Mouse (Mus musculus) myocyte (in vitro differentiated cells): ENCODE measurements around the gene Olfr968. TPM values are rescaled to one million over a fixed set of nuclear protein-coding genes. Genes with fewer than 3 reads are reported as not detected.

Experiments
- H3K27me3 ChIP-seq: one replicate; pipeline ENCODE4 v1.6.1; 2011; ENCODE audit not compliant: control insufficient read depth, insufficient read depth, insufficient read length
- H3K36me3 ChIP-seq: one replicate; pipeline ENCODE4 v1.6.1; 2011; ENCODE audit not compliant: control insufficient read depth, insufficient read depth
- H3K4me2 ChIP-seq: one replicate; pipeline ENCODE4 v1.6.1; 2011; ENCODE audit warnings: low read depth, control low read depth
- H3K4me3 ChIP-seq: one replicate; pipeline ENCODE4 v1.5.1; 2011; ENCODE audit warnings: mild to moderate bottlenecking, control low read depth, moderate library complexity
- H3K79me2 ChIP-seq: one replicate; pipeline ENCODE4 v1.6.1; 2011; ENCODE audit not compliant: control insufficient read depth, insufficient read depth
- H3ac ChIP-seq: one replicate; pipeline ENCODE4 v1.6.1; 2011; ENCODE audit not compliant: control insufficient read depth, insufficient read length
- CEBPB ChIP-seq: IDR thresholded peaks from 2 replicates; pipeline ENCODE4 v1.6.1; 2011; ENCODE audit warnings: mild to moderate bottlenecking, moderate library complexity; ENCODE audit not compliant: poor library complexity, insufficient read depth, severe bottlenecking
- E2F4 ChIP-seq: IDR thresholded peaks from one replicate; pipeline ENCODE4 v1.6.1; 2011; ENCODE audit warnings: mild to moderate bottlenecking, control low read depth, moderate library complexity; ENCODE audit not compliant: insufficient read depth
- MAX ChIP-seq: IDR thresholded peaks from one replicate; pipeline ENCODE4 v1.6.1; 2011; ENCODE audit warnings: low read depth, mild to moderate bottlenecking, control low read depth
- MYOD1 ChIP-seq, 3 experiments: IDR thresholded peaks; one replicate each; pipeline ENCODE4 v1.6.1; 2011; ENCODE audit warnings: control low read depth in 2 of 3, low read depth in 2 of 3, mild to moderate bottlenecking in 2 of 3, moderate library complexity in 1 of 3; ENCODE audit not compliant: insufficient read length in 2 of 3, control insufficient read depth in 1 of 3
- MYOG ChIP-seq, 3 experiments: IDR thresholded peaks; one replicate each; pipeline ENCODE4 v1.6.1; 2011; ENCODE audit warnings: control low read depth in 2 of 3, low read depth in 2 of 3, mild to moderate bottlenecking in 2 of 3; ENCODE audit not compliant: insufficient read length in 2 of 3, control insufficient read depth in 1 of 3, insufficient read depth in 1 of 3
- POLR2A ChIP-seq: IDR thresholded peaks from one replicate; pipeline ENCODE4 v1.6.1; 2011; ENCODE audit warnings: low read depth, mild to moderate bottlenecking, control low read depth, moderate library complexity; ENCODE audit not compliant: insufficient read length
- POLR2AphosphoS2 ChIP-seq: IDR thresholded peaks from one replicate; pipeline ENCODE4 v1.6.1; 2011; ENCODE audit warnings: low read depth, control low read depth; ENCODE audit not compliant: insufficient read length
- REST ChIP-seq: IDR thresholded peaks from one replicate; pipeline ENCODE4 v1.6.1; 2011; ENCODE audit warnings: mild to moderate bottlenecking, control low read depth, moderate library complexity; ENCODE audit not compliant: insufficient read depth, insufficient read length
- SRF ChIP-seq: IDR thresholded peaks from one replicate; pipeline ENCODE4 v1.6.1; 2011; ENCODE audit warnings: low read depth; ENCODE audit not compliant: control insufficient read depth, insufficient read length
- TCF12 ChIP-seq: IDR thresholded peaks from one replicate; pipeline ENCODE4 v1.6.1; 2011; ENCODE audit warnings: mild to moderate bottlenecking, control low read depth; ENCODE audit not compliant: poor library complexity, insufficient read depth, severe bottlenecking
- TCF3 ChIP-seq: IDR thresholded peaks from one replicate; pipeline ENCODE4 v1.6.1; 2011; ENCODE audit warnings: low read depth, control low read depth; ENCODE audit not compliant: insufficient read length
- USF1 ChIP-seq: IDR thresholded peaks from one replicate; pipeline ENCODE4 v1.6.1; 2011; ENCODE audit warnings: low read depth, mild to moderate bottlenecking, control low read depth, moderate library complexity
- polyA plus RNA-seq: library from polyadenylated mRNA; unstranded; fragments of >200 nt; fragmentation: generic; extraction: Trizol; gene quantifications from one replicate; pipeline ENCODE4 v1.2.1, GENCODE M21; 2012; ENCODE audit warnings: missing spikeins

Gene Olfr968
- not detected for polyA plus RNA-seq

DNA sequence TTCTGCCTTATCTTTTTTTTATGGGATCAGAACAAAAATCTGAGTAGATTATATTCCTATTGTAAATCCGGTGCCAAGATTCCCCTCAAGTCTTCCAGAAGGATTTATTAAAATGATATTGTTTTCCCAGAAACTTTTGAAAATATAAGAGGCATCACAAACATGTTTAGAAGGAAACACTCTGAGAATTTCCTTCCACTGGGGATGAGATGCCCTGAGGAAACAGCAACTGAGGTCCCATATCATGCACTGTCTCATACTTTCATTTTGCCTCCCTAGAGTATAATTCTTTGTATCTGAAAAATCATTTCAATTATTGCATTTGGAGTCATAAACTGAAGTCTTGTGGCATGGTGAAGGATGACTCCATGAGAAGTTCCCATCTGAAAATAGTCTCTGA, at the start of gene Olfr968:
Olfr968 (minus strand) TSS at position 101 of the 400 bp plus-strand sequence.
- Histone ChIP-seq H3K36me3 (no peaks in the 10 kb centered on the region), H3ac (no peak within 1 kb of the TSS), H3K27me3 (no peaks in the 10 kb centered on the region), H3K79me2 (no peaks in the 10 kb centered on the region), H3K4me3 (no peak within 1 kb of the TSS), H3K4me2 (no peak within 1 kb of the TSS)
- TF ChIP-seq MYOD1 (IDR thresholded peaks at IDR 0.05; ENCODE audit: control insufficient read depth in 1 of 3, insufficient read length in 2 of 3, low read depth in 2 of 3), result no peak
- TF ChIP-seq USF1, result no peak
- no peak for TF ChIP-seq SRF
- TF ChIP-seq POLR2AphosphoS2, result no peak
- TF ChIP-seq CEBPB, result no peak
- no peak for TF ChIP-seq REST
- TF ChIP-seq MAX, result no peak
- no peak for TF ChIP-seq TCF3
- no peak for TF ChIP-seq TCF12

GRCm38 (mm10) chr9:39808560-39808959, 25.5 kb upstream of the Olfr968 start, which contains the start of gene Olfr970:
Gene Olfr970 (plus strand): TSS chr9:39808860.
- no peak for TF ChIP-seq TCF3
- TF ChIP-seq USF1, result no peak
- no peak for TF ChIP-seq REST
- TF ChIP-seq TCF12, result no peak
- no peak for TF ChIP-seq SRF
- no peak for TF ChIP-seq CEBPB
- no peak for TF ChIP-seq MAX
- TF ChIP-seq MYOG (IDR thresholded peaks at IDR 0.05; ENCODE audit: control insufficient read depth in 1 of 3, insufficient read depth in 1 of 3, insufficient read length in 2 of 3, low read depth in 2 of 3), result no peak
- no peak for TF ChIP-seq E2F4
- TF ChIP-seq MYOD1 (IDR thresholded peaks at IDR 0.05; ENCODE audit: control insufficient read depth in 1 of 3, insufficient read length in 2 of 3, low read depth in 2 of 3), result no peak
- TF ChIP-seq POLR2A, result no peak
- TF ChIP-seq POLR2AphosphoS2, result no peak
- H3K27me3 ChIP-seq, result no peaks in the 10 kb centered on the region
- H3K4me3 ChIP-seq, result no peak within 1 kb of the TSS

DNA sequence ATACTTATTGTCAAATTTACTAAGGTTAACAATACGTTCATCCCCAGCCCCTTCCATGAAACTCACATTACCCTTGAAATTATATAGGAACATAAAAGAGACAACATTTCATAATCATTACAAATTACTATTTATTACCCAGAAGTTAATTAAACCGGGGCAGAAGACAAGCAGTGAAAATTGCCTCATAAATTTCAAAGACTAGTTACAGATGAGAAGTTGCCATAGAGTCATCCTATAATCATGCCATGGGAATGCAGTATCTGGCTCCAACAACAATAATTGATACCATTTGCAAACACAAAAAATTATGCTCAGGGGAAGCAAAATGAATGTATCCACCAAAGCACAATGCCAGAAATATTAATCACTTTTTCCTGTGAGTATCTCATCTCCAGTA, 7.5 kb upstream of the Olfr968 start, which contains the start of gene Olfr969:
Olfr969 (plus strand) TSS at position 388 of the 400 bp plus-strand sequence.
- H3ac ChIP-seq, result no peak within 1 kb of the TSS
- H3K27me3 ChIP-seq, result no peaks in the 10 kb centered on the region
- no peaks in the 10 kb centered on the region for H3K79me2 ChIP-seq
- H3K4me2 ChIP-seq, result no peak within 1 kb of the TSS
- H3K4me3 ChIP-seq, result no peak within 1 kb of the TSS
- H3K36me3 ChIP-seq, result no peaks in the 10 kb centered on the region
- no peak for TF ChIP-seq MAX
- no peak for TF ChIP-seq TCF3
- no peak for TF ChIP-seq POLR2A
- TF ChIP-seq CEBPB, result no peak
- TF ChIP-seq MYOD1 (IDR thresholded peaks at IDR 0.05; ENCODE audit: control insufficient read depth in 1 of 3, insufficient read length in 2 of 3, low read depth in 2 of 3), result no peak
- TF ChIP-seq TCF12, result no peak

More at GRCm38 (mm10) chr9:39808560-39808959, 25.5 kb upstream of the Olfr968 start, which contains the start of gene Olfr970:
- H3ac ChIP-seq, result no peak within 1 kb of the TSS
- H3K36me3 ChIP-seq, result no peaks in the 10 kb centered on the region
- H3K4me2 ChIP-seq, result no peak within 1 kb of the TSS
- H3K79me2 ChIP-seq, result no peaks in the 10 kb centered on the region

DNA sequence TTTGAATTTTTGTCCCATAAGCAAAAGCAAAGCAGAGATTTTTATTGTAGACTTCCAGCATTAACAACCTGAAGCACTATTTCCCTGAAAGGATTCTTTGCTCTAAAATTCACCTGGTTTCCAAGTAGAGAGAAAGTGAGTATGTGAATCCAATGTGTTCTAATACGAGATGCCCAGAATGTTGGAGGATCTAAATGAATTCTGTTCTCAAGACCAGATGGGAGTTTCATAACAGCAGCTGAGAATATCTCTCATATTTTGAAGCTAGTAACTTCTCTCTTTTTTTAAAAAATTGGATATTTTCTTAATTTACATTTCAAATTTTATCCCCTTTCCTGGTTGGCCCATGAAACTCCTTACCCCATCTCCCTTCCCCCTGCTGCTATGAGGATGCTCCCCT, 36.6 kb downstream of the Olfr968 start:
- no peak overlapping the region for H3K4me2 ChIP-seq
- H3K4me3 ChIP-seq, result no peak overlapping the region
- H3K36me3 ChIP-seq, result no peaks in the 10 kb centered on the region
- no peaks in the 10 kb centered on the region for H3K79me2 ChIP-seq
- H3K27me3 ChIP-seq, result no peaks in the 10 kb centered on the region
- H3ac ChIP-seq, result no peak overlapping the region
- TF ChIP-seq MAX (no peak), POLR2A (no peak), POLR2AphosphoS2 (no peak), USF1 (no peak), TCF3 (no peak), MYOG (IDR thresholded peaks at IDR 0.05; ENCODE audit: control insufficient read depth in 1 of 3, insufficient read depth in 1 of 3, insufficient read length in 2 of 3, low read depth in 2 of 3) (no peak), REST (no peak), SRF (no peak), CEBPB (no peak), E2F4 (no peak), TCF12 (no peak), MYOD1 (IDR thresholded peaks at IDR 0.05; ENCODE audit: control insufficient read depth in 1 of 3, insufficient read length in 2 of 3, low read depth in 2 of 3) (no peak)

GRCm38 (mm10) chr9:39745949-39746348, 37.1 kb downstream of the Olfr968 start, which contains the start of gene Olfr967:
Gene Olfr967 (plus strand): TSS chr9:39746249.
- no peak within 1 kb of the TSS for H3K4me3 ChIP-seq
- H3K27me3 ChIP-seq, result no peaks in the 10 kb centered on the region
- TF ChIP-seq TCF3, result no peak
- H3K4me2 ChIP-seq, result no peak within 1 kb of the TSS
- no peak within 1 kb of the TSS for H3ac ChIP-seq
- no peaks in the 10 kb centered on the region for H3K79me2 ChIP-seq
- no peaks in the 10 kb centered on the region for H3K36me3 ChIP-seq
